ENCODE assay signal across 7 mouse cellular contexts in the genomic region with DNA sequence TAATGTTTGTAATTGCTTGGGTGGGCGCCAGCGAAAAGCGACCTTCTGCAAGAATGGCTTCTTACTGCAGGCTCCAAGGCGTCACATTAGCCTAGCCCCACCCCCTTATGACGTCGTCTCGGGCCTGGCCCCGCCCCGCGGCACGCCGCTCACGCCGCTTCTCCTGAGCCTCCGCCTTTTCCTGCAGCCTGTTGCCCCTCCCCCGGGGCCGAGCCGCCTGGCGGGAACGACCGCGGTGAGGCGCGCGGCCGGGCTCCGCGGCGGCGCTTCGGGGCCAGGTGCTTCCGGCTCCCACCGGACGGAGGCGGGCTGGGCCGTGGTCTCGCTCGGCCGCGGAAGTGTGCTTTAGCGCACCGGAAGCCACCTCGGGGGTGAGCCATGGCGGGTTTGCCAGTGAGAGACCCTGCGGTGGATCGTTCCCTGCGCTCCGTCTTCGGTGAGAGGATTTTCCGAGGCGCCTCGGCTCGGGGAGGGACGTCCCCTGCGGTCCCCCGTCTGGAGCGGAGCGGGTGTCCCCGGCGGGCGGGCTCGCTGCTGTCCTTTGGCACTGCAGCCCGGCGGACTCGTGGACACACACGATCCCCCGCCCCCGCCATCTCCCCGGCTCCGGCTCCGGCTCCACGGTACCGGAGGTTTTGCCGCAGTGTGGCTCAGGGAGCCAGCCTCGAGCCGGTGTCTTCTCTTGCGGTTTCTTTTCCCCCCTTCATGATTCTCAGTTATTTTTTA. TPM values are rescaled to one million over a fixed set of nuclear protein-coding genes. Genes with fewer than 3 reads are reported as not detected.
DNase-seq lines count a peak whose midpoint lies in the region; ATAC-seq lines count a peak whose summit lies in the region.

A gene (plus strand): TSS at position 201 of the 726 bp plus-strand sequence.

- H3K4me1 ChIP-seq in intestine, embryonic 16.5 days (ENCODE audit: control insufficient read depth, insufficient read depth, low read length): no peaks in the 10 kb centered on the region
- no peaks in the 10 kb centered on the region for H3K4me1 ChIP-seq in midbrain, embryonic 11.5 days (ENCODE audit: control insufficient read depth, insufficient read depth, low read length)

- no peaks in the 10 kb centered on the region for H3K9me3 ChIP-seq in intestine, embryonic 16.5 days (ENCODE audit: control insufficient read depth, low read length)
- H3K9me3 ChIP-seq in midbrain, embryonic 11.5 days (ENCODE audit: control insufficient read depth, low read length): no peaks in the 10 kb centered on the region

- peak within 1 kb of the TSS; percentile 50 for H3K4me2 ChIP-seq in intestine, embryonic 16.5 days (ENCODE audit: low read depth, low read length)
- H3K4me2 ChIP-seq in midbrain, embryonic 11.5 days: peak within 1 kb of the TSS; percentile 42

- DNase-seq in adrenal gland, adult 2 months: peak; percentile 96
- DNase-seq in embryo, embryonic 11.5 days (ENCODE audit: low read depth, low spot score): peak; percentile 81
- DNase-seq in gastrocnemius, postnatal 4 days (ENCODE audit: low spot score in 2 of 2): peak; percentile 83 to 92
- peak; percentile 92 to 93 for DNase-seq in left cerebral cortex, postnatal 36 days (ENCODE audit: low spot score in 2 of 2)
- peak; percentile 98 for DNase-seq in midbrain, embryonic 11.5 days (ENCODE audit: low spot score, missing footprints)
- DNase-seq in skeletal muscle tissue, adult 2 months (ENCODE audit: low read depth, low spot score): peak; percentile 87

- peak; percentile 99 for ATAC-seq in intestine, embryonic 16.5 days
- ATAC-seq in midbrain, embryonic 11.5 days (ENCODE audit: low FRiP score): peak; percentile 99

- peak within 1 kb of the TSS; percentile 77 for H3K9ac ChIP-seq in intestine, embryonic 16.5 days (ENCODE audit: low read depth, low read length)
- peak within 1 kb of the TSS; percentile 73 for H3K9ac ChIP-seq in midbrain, embryonic 11.5 days (ENCODE audit: low read length)

- no peaks in the 10 kb centered on the region for H3K27me3 ChIP-seq in intestine, embryonic 16.5 days (replicated peaks; ENCODE audit: control insufficient read depth, insufficient read depth, low read length)
- no peaks in the 10 kb centered on the region for H3K27me3 ChIP-seq in midbrain, embryonic 11.5 days (ENCODE audit: control insufficient read depth, insufficient read depth, low read length)

- H3K36me3 ChIP-seq in intestine, embryonic 16.5 days (ENCODE audit: control insufficient read depth, insufficient read depth, low read length): no peaks in the 10 kb centered on the region
- peaks cover 2% of the 10 kb centered on the region; the same call in 1 of the 2 replicates for H3K36me3 ChIP-seq in midbrain, embryonic 11.5 days (ENCODE audit: control insufficient read depth, insufficient read depth, low read length)

- peak within 1 kb of the TSS; percentile 89 for H3K27ac ChIP-seq in intestine, embryonic 16.5 days (ENCODE audit: low read length)
- H3K27ac ChIP-seq in midbrain, embryonic 11.5 days (ENCODE audit: low read depth, low read length): peak within 1 kb of the TSS; percentile 72

- 15% methylated on average over 75 of the region's 77 CpGs for WGBS in intestine, embryonic 16.5 days
- WGBS in midbrain, embryonic 11.5 days: 12% methylated on average over 56 of the region's 77 CpGs

- H3K4me3 ChIP-seq in intestine, embryonic 16.5 days (ENCODE audit: low read length): peak within 1 kb of the TSS; percentile 64
- H3K4me3 ChIP-seq in midbrain, embryonic 11.5 days (ENCODE audit: low read depth, low read length): peak within 1 kb of the TSS; percentile 51

- intact Hi-C loops in left cerebral cortex, postnatal 36 days (cut with DNase I): no loop called here

RNA-seq across cellular contexts. Expression of the gene that starts here (rescaled TPM):
- total RNA-seq in adrenal gland, adult 2 months (2021): 10 to 100 TPM; 30.8 to 38.0 TPM
- 10.0 and 23.7 TPM in 2 replicates for polyA plus RNA-seq in adrenal gland, adult 2 months (2012; rRNA removed)
- total RNA-seq in gastrocnemius, postnatal 4 days (2021): 10 to 100 TPM; 29.7 to 34.1 TPM
- 33.5 and 34.2 TPM in 2 replicates for polyA plus RNA-seq in intestine, embryonic 16.5 days (2015; fragmentation: Nextera tagmentation; extraction: Ambion mirVana)
- 100 to 1,000 TPM; 110 to 135 TPM for total RNA-seq in left cerebral cortex, postnatal 36 days (2021)
- 66.9 and 74.0 TPM in 2 replicates for polyA plus RNA-seq in midbrain, embryonic 11.5 days (2014; fragmentation: Nextera tagmentation; extraction: Ambion mirVana)

Comparison
In these comparisons a context has a peak if more than half of its experiments do, and no peak if none do; other contexts are left out.
1. Peak in every context shown above with its lines: DNase-seq, ATAC-seq, H3K4me3 ChIP-seq and H3K27ac ChIP-seq.